Mouse (Mus musculus) midbrain, embryonic 14.5 days (tissue): ENCODE measurements at regions not wholly inside any gene's neighbourhood (a gene's known extent, or its start where the extent isn't known, plus 50 kb on each side); places are given as distances from the start of the nearest gene placed in this dataset.
A peak's percentile ranks its signal among the peaks of the same experiment; 100 is the strongest.

ENCODE experiments used
- ATAC-seq: fragments of 200-750 bp; cut with Nextera tagmentation; 2 replicates; pipeline ENCODE4 v1.8.0; 2017; ENCODE audit warnings: moderate number of reproducible peaks, moderate library complexity; ENCODE audit not compliant: low FRiP score, low TSS enrichment
- DNase-seq: peaks from one replicate; pipeline ENCODE4 v3.0.0-alpha.2; 2015
- H3K27ac ChIP-seq: fragments of 300-500 bp; sonication (generic); replicated peaks from 2 replicates; pipeline ENCODE4 v1.5.1; 2014; ENCODE audit warnings: mild to moderate bottlenecking, low read depth, low read length, moderate library complexity
- H3K27me3 ChIP-seq: fragments of 300-500 bp; sonication (generic); 2 replicates; pipeline ENCODE4 v1.6.1; 2014; ENCODE audit warnings: low read length, control low read depth, mixed read lengths; ENCODE audit not compliant: control insufficient read depth, insufficient read depth
- H3K36me3 ChIP-seq: fragments of 300-500 bp; sonication (generic); 2 replicates; pipeline ENCODE4 v1.6.1; 2014; ENCODE audit warnings: low read length, control low read depth; ENCODE audit not compliant: control insufficient read depth, insufficient read depth
- H3K4me1 ChIP-seq: fragments of 300-500 bp; sonication (generic); 2 replicates; pipeline ENCODE4 v1.6.1; 2014; ENCODE audit warnings: mild to moderate bottlenecking, antibody characterized with exemption, low read length, control low read depth; ENCODE audit not compliant: control insufficient read depth, insufficient read depth
- H3K4me2 ChIP-seq: fragments of 300-500 bp; sonication (generic); 2 replicates; pipeline ENCODE4 v1.6.1; 2014; ENCODE audit warnings: mild to moderate bottlenecking, low read length, moderate library complexity
- H3K4me3 ChIP-seq: fragments of 300-500 bp; sonication (generic); replicated peaks from 2 replicates; pipeline ENCODE4 v1.5.1; 2014; ENCODE audit warnings: low read depth, low read length
- H3K9ac ChIP-seq: fragments of 300-500 bp; sonication (generic); replicated peaks from 2 replicates; pipeline ENCODE4 v1.6.1; 2014; ENCODE audit warnings: mild to moderate bottlenecking, low read length, moderate library complexity
- H3K9me3 ChIP-seq: fragments of 300-500 bp; sonication (generic); 2 replicates; pipeline ENCODE4 v1.6.1; 2016; ENCODE audit warnings: low read length, control low read depth, mixed read lengths; ENCODE audit not compliant: control insufficient read depth
- WGBS: fragments of 180-500 bp; shearing (Covaris S2); extraction: QIAGEN DNeasy Blood & Tissue Kit; methylation state at CpG from one replicate; pipeline ENCODE4 v1.1.7; 2014; 5-methylcytosine and 5-hydroxymethylcytosine counted together

- no peaks in the 10 kb centered on the region for H3K36me3 ChIP-seq
- H3K27ac ChIP-seq: no peak overlapping the region
- H3K9ac ChIP-seq: no peak overlapping the region
- no peaks in the 10 kb centered on the region for H3K4me1 ChIP-seq
- DNase-seq (no peak), ATAC-seq (no peak)
- H3K4me2 ChIP-seq: no peak overlapping the region
- 51% methylated on average over 1 of the region's 1 CpGs for WGBS
- H3K4me3 ChIP-seq: no peak overlapping the region
- no peaks in the 10 kb centered on the region for H3K9me3 ChIP-seq
- H3K27me3 ChIP-seq: no peaks in the 10 kb centered on the region
These were observed 149.3 kb upstream of the Gm9833 start for GRCm38 (mm10) chr3:9938651-9939050.

GRCm38 (mm10) chr3:9942631-9943030 lies 145.3 kb upstream of the Gm9833 start:
- DNase-seq (no peak), ATAC-seq (no peak)
- no peaks in the 10 kb centered on the region for H3K27me3 ChIP-seq
- no peaks in the 10 kb centered on the region for H3K36me3 ChIP-seq
- no peaks in the 10 kb centered on the region for H3K9me3 ChIP-seq
- H3K4me3 ChIP-seq: no peak overlapping the region
- no peak overlapping the region for H3K27ac ChIP-seq
- H3K9ac ChIP-seq: no peak overlapping the region
- WGBS: 96% methylated on average over 5 of the region's 5 CpGs
- H3K4me1 ChIP-seq: no peaks in the 10 kb centered on the region
- no peak overlapping the region for H3K4me2 ChIP-seq

DNA sequence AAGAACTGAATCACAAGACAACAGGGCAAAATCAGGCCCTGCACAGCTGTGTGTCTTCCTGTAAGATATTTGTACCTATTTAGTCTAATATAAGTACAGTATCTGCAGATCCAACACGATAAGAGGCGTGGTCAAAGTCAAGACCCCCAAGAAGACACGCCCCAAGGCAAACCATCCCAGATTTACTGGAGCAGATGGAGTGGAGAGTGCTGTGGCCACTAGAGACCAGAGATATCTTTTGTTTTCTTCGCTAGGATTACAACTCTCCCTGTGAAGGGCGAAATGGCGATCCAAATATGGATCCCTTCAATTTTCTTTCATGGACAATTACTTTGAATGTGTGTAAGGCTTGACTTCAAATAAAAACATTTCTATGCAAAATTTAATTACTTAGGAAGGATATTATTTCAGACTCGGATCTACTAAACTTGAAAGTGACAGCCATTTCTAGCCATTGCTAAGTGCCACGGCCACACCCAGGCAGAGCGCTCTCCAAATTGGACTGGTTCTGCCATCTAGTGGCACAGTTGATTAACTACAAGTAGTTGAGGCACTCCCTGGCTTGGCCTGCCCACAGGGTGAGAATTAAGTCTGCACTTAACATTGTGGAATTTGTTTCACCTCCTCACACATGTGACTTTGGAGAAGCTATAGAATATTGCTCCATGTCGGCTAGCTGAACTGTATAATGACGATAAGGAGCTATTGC lies 140.4 kb upstream of the Gm9833 start:
- no peak overlapping the region for H3K4me2 ChIP-seq
- DNase-seq (peak; percentile 88), ATAC-seq (peak; percentile 85)
- no peaks in the 10 kb centered on the region for H3K4me1 ChIP-seq
- H3K36me3 ChIP-seq: no peaks in the 10 kb centered on the region
- H3K4me3 ChIP-seq: no peak overlapping the region
- H3K9ac ChIP-seq: no peak overlapping the region
- no peak overlapping the region for H3K27ac ChIP-seq
- WGBS: 48% methylated on average over 11 of the region's 11 CpGs
- H3K9me3 ChIP-seq: no peaks in the 10 kb centered on the region
- H3K27me3 ChIP-seq: no peaks in the 10 kb centered on the region

DNA sequence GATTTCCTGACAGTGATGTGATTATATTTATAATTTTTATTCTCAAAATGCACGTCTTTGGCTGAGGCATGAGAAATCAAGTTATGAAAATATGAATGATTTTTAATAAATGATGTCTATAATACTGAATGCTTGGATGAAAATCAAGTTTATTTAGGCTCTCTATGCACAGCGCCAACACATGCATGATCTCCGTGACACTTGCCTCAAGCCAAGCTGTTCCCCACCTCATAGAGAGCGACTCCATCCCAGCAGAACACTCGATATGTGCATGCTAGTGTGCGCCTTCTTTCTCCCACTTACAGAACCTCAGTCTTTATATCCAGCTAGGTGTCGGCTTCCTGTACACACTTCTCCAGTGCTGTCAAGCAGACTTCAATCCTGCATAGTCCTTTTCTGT lies 139.8 kb upstream of the Gm9833 start:
- Histone ChIP-seq H3K9me3 (no peaks in the 10 kb centered on the region), H3K4me3 (no peak overlapping the region), H3K9ac (no peak overlapping the region), H3K27me3 (no peaks in the 10 kb centered on the region), H3K4me1 (no peaks in the 10 kb centered on the region), H3K36me3 (no peaks in the 10 kb centered on the region), H3K27ac (no peak overlapping the region), H3K4me2 (no peak overlapping the region)
- ATAC-seq (0 out of 2 replicates have a peak, but pooled peaks have one; percentile 14), DNase-seq (no peak)
- 75% methylated on average over 7 of the region's 7 CpGs for WGBS

GRCm38 (mm10) chr3:9957870-9958269 lies 130.0 kb upstream of the Gm9833 start:
- 78% methylated on average over 3 of the region's 3 CpGs for WGBS
- no peak for ATAC-seq
- no peaks in the 10 kb centered on the region for H3K27me3 ChIP-seq
- H3K4me2 ChIP-seq: no peak overlapping the region
- no peaks in the 10 kb centered on the region for H3K36me3 ChIP-seq
- no peaks in the 10 kb centered on the region for H3K4me1 ChIP-seq
- H3K27ac ChIP-seq: no peak overlapping the region
- H3K9me3 ChIP-seq: no peaks in the 10 kb centered on the region
- DNase-seq: no peak
- no peak overlapping the region for H3K4me3 ChIP-seq
- H3K9ac ChIP-seq: no peak overlapping the region

DNA sequence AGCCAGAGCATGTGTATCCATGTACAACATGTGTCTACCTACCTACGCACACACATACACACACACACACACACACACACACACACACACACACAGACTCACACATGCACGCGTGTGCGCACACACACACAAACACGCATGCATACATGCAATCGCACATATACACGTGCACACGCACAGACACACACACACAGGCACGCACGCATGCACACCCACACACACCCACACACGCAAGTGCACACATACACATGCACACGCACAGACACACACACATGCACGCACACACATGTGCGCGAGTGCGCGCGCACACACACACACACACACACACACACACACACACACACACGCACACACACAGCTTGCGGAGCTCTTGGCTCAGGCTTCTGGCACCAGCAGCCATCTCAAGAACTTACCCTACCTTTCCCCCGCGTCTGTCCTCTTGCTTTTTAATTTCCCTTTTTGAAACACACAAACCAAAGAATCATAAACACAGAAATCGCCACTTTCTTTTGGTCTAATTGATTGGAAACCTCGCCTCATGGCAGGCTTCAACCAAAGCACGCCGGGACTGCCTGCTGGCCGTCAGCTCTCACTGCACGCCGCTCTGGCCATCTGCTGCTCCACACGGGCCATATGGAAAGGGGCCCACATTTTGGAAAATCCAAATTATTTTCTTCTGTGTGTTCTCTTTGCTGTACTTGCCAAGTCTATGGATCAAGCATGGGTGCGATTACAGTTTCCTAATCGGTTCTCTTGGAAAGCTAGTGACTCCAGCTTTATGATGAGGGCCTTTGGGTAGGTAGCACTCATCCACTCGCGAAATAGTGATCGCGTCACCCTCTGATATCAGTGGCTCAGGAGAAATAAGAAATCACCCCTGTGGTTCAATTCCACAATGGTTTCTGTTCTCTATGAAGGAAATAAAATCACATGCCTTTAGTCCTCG lies 127.9 kb upstream of the Gm9833 start:
- Histone ChIP-seq H3K4me1 (no peaks in the 10 kb centered on the region), H3K9me3 (no peaks in the 10 kb centered on the region), H3K36me3 (no peaks in the 10 kb centered on the region), H3K4me3 (no peak overlapping the region), H3K27me3 (no peaks in the 10 kb centered on the region), H3K27ac (no peak overlapping the region), H3K4me2 (no peak overlapping the region), H3K9ac (no peak overlapping the region)
- WGBS: 92% methylated on average over 37 of the region's 37 CpGs
- no peak for ATAC-seq
- DNase-seq: no peak

DNA sequence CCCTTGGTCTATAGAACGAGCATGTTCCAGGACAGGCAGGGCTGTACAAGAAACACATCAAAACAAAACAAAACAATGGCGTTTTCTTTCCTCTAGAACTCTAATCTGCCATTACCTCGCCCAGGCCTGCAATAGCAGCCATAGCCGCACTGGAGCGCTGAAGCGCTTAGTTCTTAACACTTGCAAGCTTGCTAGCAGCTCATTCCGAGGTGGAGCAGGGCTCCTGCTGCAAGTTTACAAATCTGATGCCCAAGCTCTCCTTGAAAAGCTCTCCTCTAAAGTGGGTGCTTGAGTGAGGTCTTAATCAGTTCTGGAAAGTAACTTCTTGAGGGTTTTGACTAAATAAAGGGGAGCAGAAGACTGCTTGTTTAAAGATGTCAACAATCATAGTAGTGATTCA lies 127.2 kb upstream of the Gm9833 start:
- WGBS: 46% methylated on average over 7 of the region's 7 CpGs
- Histone ChIP-seq H3K4me3 (no peak overlapping the region), H3K4me1 (no peaks in the 10 kb centered on the region), H3K27me3 (no peaks in the 10 kb centered on the region), H3K27ac (no peak overlapping the region), H3K9me3 (no peaks in the 10 kb centered on the region), H3K36me3 (no peaks in the 10 kb centered on the region), H3K9ac (no peak overlapping the region), H3K4me2 (no peak overlapping the region)
- no peak for ATAC-seq
- peak; percentile 68 for DNase-seq
